Mouse (Mus musculus) cerebral cortex, adult 2 months (tissue): ENCODE results near the gene Rhobtb1.

Experiments
- WGBS: fragments of 180-500 bp; shearing (Covaris S2); methylation state at CpG from one replicate; pipeline ENCODE4 v1.1.7; 2018; 5-methylcytosine and 5-hydroxymethylcytosine counted together

Rhobtb1 gene

DNA sequence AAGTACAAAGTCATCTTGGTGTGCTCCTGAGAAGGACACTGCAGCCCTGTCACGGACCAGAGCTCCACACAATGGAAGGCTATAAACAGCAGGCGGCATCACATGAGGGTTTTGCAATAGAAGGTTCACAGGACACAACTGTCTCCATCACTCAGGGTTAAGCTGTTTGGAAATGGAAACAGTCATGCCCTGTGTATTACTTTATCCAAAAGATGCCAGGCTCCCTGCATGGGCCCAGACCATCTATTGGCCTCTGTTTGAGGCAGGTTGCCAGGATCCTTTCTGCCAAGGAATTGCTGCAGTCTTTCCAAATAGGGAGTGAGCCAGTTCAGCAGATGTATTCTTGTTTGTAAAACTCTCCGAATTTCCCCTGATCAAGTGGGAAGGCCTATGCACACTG, 175.2 kb downstream of the Rhobtb1 start:
- 58% methylated on average over 3 of the region's 3 CpGs for WGBS

DNA sequence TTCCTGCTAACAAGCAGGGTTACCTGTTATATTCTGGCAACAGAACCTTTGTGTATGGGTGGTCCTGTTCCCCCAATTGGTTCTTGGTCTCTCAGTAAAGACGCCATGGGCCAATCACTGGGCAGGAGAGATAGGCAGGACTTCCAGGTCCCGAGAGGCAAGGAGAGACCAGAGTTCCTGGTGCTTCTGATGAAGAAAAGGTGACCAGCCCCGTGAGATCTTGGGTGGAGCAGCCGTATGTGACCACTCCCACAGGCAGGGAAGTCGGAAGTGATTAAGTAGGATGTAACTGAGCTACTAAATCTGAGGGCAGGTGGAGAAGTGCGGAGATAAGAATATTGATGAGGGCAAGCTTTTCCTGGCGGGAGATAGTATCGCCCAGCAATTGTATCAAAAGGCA, 176.1 kb downstream of the Rhobtb1 start:
- 87% methylated on average over 8 of the region's 8 CpGs for WGBS

DNA sequence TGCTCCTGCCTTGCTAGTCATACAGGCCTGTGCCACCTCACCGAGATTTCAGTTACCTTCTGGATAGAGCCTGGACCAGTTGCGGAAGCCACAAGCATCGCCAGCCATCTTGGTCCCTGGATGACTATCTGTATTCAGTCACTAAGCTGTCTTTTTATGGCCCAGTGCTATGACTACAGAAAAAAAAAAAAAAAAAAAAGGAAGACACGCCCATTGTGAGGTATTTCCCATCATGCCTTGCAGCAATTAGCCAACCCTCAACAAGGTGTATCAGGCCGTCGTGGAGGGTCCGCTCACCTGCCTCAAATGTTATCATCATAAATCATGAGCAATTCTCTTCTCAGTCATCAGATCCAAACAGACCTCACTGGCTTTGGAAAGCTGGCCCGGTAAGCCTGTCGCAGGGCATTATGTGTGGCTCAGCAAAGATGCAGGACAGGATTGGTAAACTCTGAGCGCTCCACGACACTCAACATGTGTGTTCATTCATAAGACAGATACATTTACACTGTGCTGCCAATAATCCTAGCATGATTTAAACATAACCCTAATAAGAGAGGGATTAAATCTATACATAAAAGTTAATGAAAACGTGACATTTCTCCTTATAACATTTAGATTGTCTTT, 176.9 kb downstream of the Rhobtb1 start:
- 92% methylated on average over 12 of the region's 12 CpGs for WGBS

DNA sequence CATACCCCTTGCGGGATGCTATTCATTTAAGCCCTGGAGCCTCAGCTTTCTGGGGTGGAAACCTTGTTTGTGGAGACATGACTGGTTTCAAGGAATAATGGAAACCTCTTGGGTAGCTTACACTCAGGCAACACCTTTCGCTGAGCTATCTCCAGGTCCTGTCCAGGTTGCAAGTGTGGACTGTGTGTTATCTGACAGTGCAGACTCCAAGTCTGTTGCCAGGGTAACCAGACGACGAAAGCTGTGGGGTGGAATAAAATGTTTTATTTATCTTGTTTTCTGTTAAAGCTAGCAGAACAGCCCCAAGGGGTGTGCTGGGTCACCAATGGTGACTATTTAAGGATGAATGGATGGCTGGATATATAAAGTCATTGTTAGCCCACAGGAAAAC, 177.4 kb downstream of the Rhobtb1 start:
- 66% methylated on average over 4 of the region's 4 CpGs for WGBS

DNA sequence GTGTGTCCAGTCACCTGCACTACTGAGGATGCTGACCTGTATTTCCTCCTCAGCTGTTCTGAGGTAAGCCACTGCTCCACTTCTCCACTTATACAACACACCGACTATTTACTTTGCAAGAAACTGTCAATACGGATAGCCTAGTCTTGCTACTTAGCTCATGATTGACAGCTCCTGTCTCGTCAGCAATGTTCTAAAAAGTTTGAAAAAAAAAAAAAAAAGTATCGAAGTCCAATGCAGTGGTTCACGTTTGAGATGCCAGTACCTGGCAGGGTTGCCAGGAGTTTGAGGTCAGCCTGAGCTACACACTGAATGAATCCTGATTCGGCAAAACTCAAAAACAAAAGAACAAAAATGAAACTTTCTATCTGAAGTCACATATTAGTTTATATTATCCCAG, 180.0 kb downstream of the Rhobtb1 start:
- 85% methylated on average over 6 of the region's 6 CpGs for WGBS

DNA sequence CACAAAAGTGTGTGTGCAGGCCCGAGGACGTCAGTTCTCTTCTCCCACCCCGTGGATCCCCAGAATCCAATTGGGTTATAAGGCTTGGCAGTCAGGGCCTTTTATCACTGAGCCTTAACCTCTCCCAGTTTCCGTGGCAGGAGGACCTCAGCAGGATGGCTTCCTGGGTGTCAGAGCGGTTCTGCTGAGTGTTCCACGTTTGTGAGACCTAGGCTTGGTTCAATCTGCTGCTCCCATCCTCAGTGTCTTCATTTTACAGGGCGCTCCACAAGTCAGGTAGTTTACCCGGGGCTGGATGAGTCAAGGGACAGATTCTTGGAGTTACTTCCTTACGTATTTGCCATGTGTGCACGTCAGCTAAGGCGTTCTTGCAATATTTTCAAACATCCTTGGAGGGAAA, 182.0 kb downstream of the Rhobtb1 start:
- WGBS = 95% methylated on average over 11 of the region's 11 CpGs

DNA sequence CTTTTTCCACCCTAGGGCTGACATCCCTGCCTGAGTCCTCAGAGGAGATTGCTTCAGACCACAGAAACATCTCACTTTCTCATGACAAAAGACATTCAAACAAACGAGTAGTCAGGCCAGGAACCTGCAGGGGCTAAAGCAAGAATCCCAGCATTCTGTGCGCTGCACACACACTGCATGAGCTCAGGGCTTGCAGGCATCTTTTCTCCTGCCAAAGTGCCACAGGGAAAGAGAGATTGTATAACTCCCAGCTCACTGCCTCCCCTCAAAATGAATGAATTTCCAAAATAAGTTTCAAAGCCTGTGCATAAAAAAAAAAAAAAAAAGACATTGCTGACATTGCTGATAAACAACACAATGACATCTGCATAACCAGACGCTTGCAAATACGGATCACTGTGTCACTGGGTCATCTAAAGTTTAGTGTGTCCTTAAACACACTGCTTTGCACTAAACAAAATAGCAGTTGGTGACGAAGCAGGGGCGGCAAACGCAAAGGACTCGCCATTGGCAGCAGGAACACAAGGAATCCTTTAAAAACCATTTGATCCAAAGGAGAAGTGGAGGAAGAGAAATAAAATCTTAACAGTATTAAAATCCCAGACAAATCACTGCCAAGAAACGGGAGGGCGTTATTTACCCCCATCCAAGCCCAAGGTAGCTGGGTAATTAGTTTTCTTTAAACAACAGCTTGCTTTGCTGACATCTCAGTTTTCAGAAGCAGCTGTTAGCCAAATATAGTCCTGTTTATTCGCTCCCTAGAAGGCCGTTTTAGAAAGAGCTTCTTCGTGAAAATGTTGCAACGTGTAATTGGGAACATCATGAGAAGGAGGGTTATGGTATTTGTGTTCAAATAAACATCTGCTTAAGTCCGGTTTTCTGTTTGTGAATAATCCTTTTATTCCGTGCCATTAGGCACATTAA, 183.3 kb downstream of the Rhobtb1 start:
- 29% methylated on average over 16 of the region's 16 CpGs for WGBS

DNA sequence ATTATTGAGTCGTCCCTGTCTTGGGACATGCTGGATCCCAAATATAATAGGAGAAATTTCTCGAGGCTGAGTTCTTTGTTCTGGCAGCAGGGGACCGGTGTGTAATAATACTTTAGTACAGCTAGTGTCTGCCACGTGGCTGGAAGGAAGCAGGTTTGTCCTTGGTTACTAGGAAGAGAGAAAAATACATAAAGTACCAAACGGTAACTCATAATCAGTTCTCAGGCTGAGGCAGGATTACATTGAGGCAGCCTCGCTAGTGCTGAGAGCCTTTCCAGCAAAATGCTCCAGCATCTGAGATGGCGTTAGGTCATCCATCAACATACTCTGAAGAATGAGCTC, 183.9 kb downstream of the Rhobtb1 start:
- WGBS = 35% methylated on average over 7 of the region's 7 CpGs

DNA sequence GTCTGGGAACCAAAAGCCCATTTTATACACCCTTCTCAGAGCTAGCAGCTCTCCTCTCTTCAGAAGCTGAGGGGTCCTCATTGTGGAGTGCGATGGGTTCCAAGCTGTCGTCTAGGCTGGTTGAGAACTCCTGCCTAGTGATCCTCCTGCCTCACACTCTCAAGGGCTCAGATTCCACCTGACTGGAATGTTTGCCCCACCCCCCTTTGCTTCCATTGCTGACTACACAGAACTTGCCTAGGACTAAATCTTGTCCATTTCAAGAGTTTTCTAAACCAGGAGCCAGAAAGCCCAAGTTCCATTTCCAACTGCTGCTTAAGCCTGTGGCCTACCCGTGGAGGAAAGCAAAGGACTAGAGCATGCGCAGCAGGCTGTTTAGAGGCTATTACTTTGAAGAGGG, 184.4 kb downstream of the Rhobtb1 start:
- WGBS = 93% methylated on average over 4 of the region's 4 CpGs

DNA sequence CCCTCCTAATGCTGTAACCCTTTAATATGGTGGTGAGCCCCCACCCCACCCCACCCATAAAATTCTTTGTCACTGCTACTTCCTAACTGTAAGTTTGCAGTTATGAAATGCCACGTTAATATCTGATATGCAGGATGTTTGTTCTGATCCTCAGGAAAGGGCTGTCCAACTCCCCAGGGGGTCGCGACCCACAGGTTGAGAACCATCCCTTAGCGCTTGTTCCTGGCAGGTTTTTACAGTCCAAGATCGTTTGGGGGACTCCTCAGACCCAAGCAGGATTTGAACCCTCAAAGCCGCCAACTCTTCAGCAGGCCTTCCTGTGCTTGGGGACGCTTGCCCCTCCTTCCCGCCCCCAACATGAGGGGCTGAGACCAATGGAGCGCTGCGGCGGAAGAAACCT, 185.0 kb downstream of the Rhobtb1 start:
- 95% methylated on average over 11 of the region's 11 CpGs for WGBS

DNA sequence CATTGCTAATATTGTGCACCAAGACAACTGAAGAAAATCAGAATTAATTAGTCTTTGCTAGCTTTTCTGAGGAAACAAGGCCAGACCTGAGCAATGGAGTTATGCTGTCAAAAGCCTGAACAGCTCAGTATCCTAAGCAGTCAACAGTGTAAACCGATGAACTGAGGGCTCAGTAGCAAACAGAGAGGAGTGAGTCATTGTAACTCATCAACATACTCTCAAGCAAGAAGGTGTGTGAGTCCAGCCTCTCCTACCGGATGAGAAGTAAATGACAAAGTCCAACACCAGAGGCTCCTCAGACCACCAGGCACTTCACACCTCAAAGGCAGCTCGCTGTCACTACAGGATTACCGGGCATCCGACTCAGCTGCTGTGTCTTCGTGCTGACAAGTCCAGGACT, 188.8 kb downstream of the Rhobtb1 start:
- 93% methylated on average over 6 of the region's 6 CpGs for WGBS
